Mouse (Mus musculus) limb, embryonic 11.5 days (tissue): ENCODE data around the gene Diras1. TPM values are rescaled to one million over a fixed set of nuclear protein-coding genes. Genes with fewer than 3 reads are reported as not detected.
A peak's percentile ranks its signal among the peaks of the same experiment; 100 is the strongest.

ENCODE experiments used
- ATAC-seq: fragments of 200-750 bp; cut with Nextera tagmentation; 2 replicates; pipeline ENCODE4 v1.8.0; 2017; ENCODE audit warnings: low read depth; ENCODE audit not compliant: insufficient number of reproducible peaks, low FRiP score, low TSS enrichment
- DNase-seq: peaks from one replicate; pipeline ENCODE4 v3.0.0-alpha.2; 2015; ENCODE audit warnings: low spot score
- H3K27ac ChIP-seq: fragments of 300-500 bp; sonication (generic); replicated peaks from 2 replicates; pipeline ENCODE4 v1.5.1; 2014; ENCODE audit warnings: low read depth, mild to moderate bottlenecking, low read length
- H3K27me3 ChIP-seq: fragments of 300-500 bp; sonication (generic); 2 replicates; pipeline ENCODE4 v1.6.1; 2014; ENCODE audit warnings: mild to moderate bottlenecking, low read length, mixed read lengths; ENCODE audit not compliant: control insufficient read depth, insufficient read depth
- H3K36me3 ChIP-seq: fragments of 300-500 bp; sonication (generic); 2 replicates; pipeline ENCODE4 v1.6.1; 2014; ENCODE audit warnings: mild to moderate bottlenecking, low read length, moderate library complexity, mixed read lengths; ENCODE audit not compliant: control insufficient read depth, insufficient read depth
- H3K4me1 ChIP-seq: fragments of 300-500 bp; sonication (generic); 2 replicates; pipeline ENCODE4 v1.6.1; 2014; ENCODE audit warnings: low read length, mixed read lengths; ENCODE audit not compliant: control insufficient read depth, insufficient read depth
- H3K4me2 ChIP-seq: fragments of 300-500 bp; sonication (generic); 2 replicates; pipeline ENCODE4 v1.6.1; 2014; ENCODE audit warnings: low read depth, mild to moderate bottlenecking, moderate library complexity; ENCODE audit not compliant: severe bottlenecking
- H3K4me3 ChIP-seq: fragments of 300-500 bp; sonication (generic); 2 replicates; pipeline ENCODE4 v1.5.1; 2014; ENCODE audit warnings: low read depth, low read length
- H3K9ac ChIP-seq: fragments of 300-500 bp; sonication (generic); 2 replicates; pipeline ENCODE4 v1.6.1; 2014; ENCODE audit warnings: mild to moderate bottlenecking, low read length
- H3K9me3 ChIP-seq: fragments of 300-500 bp; sonication (generic); 2 replicates; pipeline ENCODE4 v1.6.1; 2016; ENCODE audit warnings: low read length; ENCODE audit not compliant: control insufficient read depth
- WGBS: fragments of 180-500 bp; shearing (Covaris S2); extraction: QIAGEN DNeasy Blood & Tissue Kit; methylation state at CpG from one replicate; pipeline ENCODE4 v1.1.7; 2014; 5-methylcytosine and 5-hydroxymethylcytosine counted together
- polyA plus RNA-seq: library from polyadenylated mRNA; unstranded; fragments of >200 nt; fragmentation: Nextera tagmentation; extraction: Ambion mirVana; gene quantifications from 2 replicates; pipeline ENCODE4 v1.2.1, GENCODE M21; 2014

Diras1 gene
- polyA plus RNA-seq, 1 experiment from 2014 or later: 0.07 TPM

- 12% methylated on average over 37 of the region's 37 CpGs for WGBS
- Histone ChIP-seq H3K4me1 (peaks cover 5% of the 10 kb centered on the region; the same call in 1 of the 2 replicates), H3K27me3 (peaks cover 37% of the 10 kb centered on the region), H3K36me3 (no peaks in the 10 kb centered on the region), H3K27ac (no peak overlapping the region), H3K4me3 (no peak overlapping the region), H3K9ac (no peak overlapping the region), H3K9me3 (no peaks in the 10 kb centered on the region), H3K4me2 (0 out of 2 replicates have a peak overlapping the region, but pooled peaks have one; percentile 7)
- no peak for DNase-seq
- ATAC-seq: no peak
Observed at GRCm38 (mm10) chr10:80985241-80985969, 40.1 kb downstream of the Diras1 start.

GRCm38 (mm10) chr10:80984223-80984622 is 41.2 kb downstream of the Diras1 start:
- DNase-seq: no peak
- Histone ChIP-seq H3K27ac (no peak overlapping the region), H3K4me2 (no peak overlapping the region), H3K9ac (no peak overlapping the region), H3K4me1 (peaks cover 5% of the 10 kb centered on the region; the same call in 1 of the 2 replicates), H3K9me3 (no peaks in the 10 kb centered on the region), H3K36me3 (no peaks in the 10 kb centered on the region), H3K27me3 (peaks cover 37% of the 10 kb centered on the region), H3K4me3 (no peak overlapping the region)
- ATAC-seq: no peak
- 90% methylated on average over 12 of the region's 12 CpGs for WGBS

- Histone ChIP-seq H3K27ac (no peak overlapping the region), H3K36me3 (no peaks in the 10 kb centered on the region), H3K4me2 (no peak overlapping the region), H3K9me3 (no peaks in the 10 kb centered on the region), H3K9ac (no peak overlapping the region), H3K4me3 (no peak overlapping the region), H3K27me3 (peaks cover 32% of the 10 kb centered on the region), H3K4me1 (peaks cover 5% of the 10 kb centered on the region; the same call in 1 of the 2 replicates)
- WGBS: 70% methylated on average over 4 of the region's 4 CpGs
- ATAC-seq (no peak), DNase-seq (no peak)
Observed at GRCm38 (mm10) chr10:80982381-80982780, 43.1 kb downstream of the Diras1 start.

GRCm38 (mm10) chr10:80981564-80982112 is 43.8 kb downstream of the Diras1 start:
- WGBS: 54% methylated on average over 7 of the region's 7 CpGs
- Histone ChIP-seq H3K9me3 (no peaks in the 10 kb centered on the region), H3K4me1 (peaks cover 5% of the 10 kb centered on the region; the same call in 1 of the 2 replicates), H3K27me3 (peaks cover 28% of the 10 kb centered on the region), H3K9ac (no peak overlapping the region), H3K36me3 (no peaks in the 10 kb centered on the region), H3K27ac (no peak overlapping the region), H3K4me3 (no peak overlapping the region), H3K4me2 (no peak overlapping the region)
- no peak for DNase-seq
- ATAC-seq: no peak

GRCm38 (mm10) chr10:80975478-80975877 is 50.0 kb downstream of the Diras1 start:
- no peak for ATAC-seq
- no peaks in the 10 kb centered on the region for H3K4me1 ChIP-seq
- H3K36me3 ChIP-seq: no peaks in the 10 kb centered on the region
- no peak overlapping the region for H3K4me3 ChIP-seq
- DNase-seq: no peak
- no peaks in the 10 kb centered on the region for H3K27me3 ChIP-seq
- H3K9ac ChIP-seq: no peak overlapping the region
- no peak overlapping the region for H3K4me2 ChIP-seq
- H3K9me3 ChIP-seq: no peaks in the 10 kb centered on the region
- WGBS: 91% methylated on average over 11 of the region's 11 CpGs
- no peak overlapping the region for H3K27ac ChIP-seq

GRCm38 (mm10) chr10:80973722-80974121 is 51.7 kb downstream of the Diras1 start:
- H3K9ac ChIP-seq: no peak overlapping the region
- no peak overlapping the region for H3K4me2 ChIP-seq
- H3K36me3 ChIP-seq: no peaks in the 10 kb centered on the region
- no peak for ATAC-seq
- no peak overlapping the region for H3K27ac ChIP-seq
- no peaks in the 10 kb centered on the region for H3K27me3 ChIP-seq
- no peaks in the 10 kb centered on the region for H3K9me3 ChIP-seq
- 82% methylated on average over 1 of the region's 1 CpGs for WGBS
- no peaks in the 10 kb centered on the region for H3K4me1 ChIP-seq
- H3K4me3 ChIP-seq: no peak overlapping the region
- DNase-seq: no peak

- Histone ChIP-seq H3K4me1 (no peaks in the 10 kb centered on the region), H3K36me3 (no peaks in the 10 kb centered on the region), H3K4me2 (no peak overlapping the region), H3K4me3 (no peak overlapping the region), H3K27me3 (no peaks in the 10 kb centered on the region), H3K9ac (no peak overlapping the region), H3K9me3 (no peaks in the 10 kb centered on the region), H3K27ac (no peak overlapping the region)
- ATAC-seq (no peak), DNase-seq (no peak)
- 54% methylated on average over 11 of the region's 11 CpGs for WGBS
Observed at GRCm38 (mm10) chr10:80972071-80972987, 53.1 kb downstream of the Diras1 start.

- H3K27me3 ChIP-seq: no peaks in the 10 kb centered on the region
- H3K4me1 ChIP-seq: no peaks in the 10 kb centered on the region
- H3K9me3 ChIP-seq: no peaks in the 10 kb centered on the region
- no peak overlapping the region for H3K4me2 ChIP-seq
- no peak overlapping the region for H3K9ac ChIP-seq
- H3K27ac ChIP-seq: no peak overlapping the region
- no peak for DNase-seq
- H3K36me3 ChIP-seq: no peaks in the 10 kb centered on the region
- 69% methylated on average over 15 of the region's 15 CpGs for WGBS
- ATAC-seq: no peak
- H3K4me3 ChIP-seq: no peak overlapping the region
Observed at GRCm38 (mm10) chr10:80971533-80971932, 53.9 kb downstream of the Diras1 start.
